Mouse (Mus musculus) megakaryocyte, adult 5-6 weeks (primary cell): ENCODE measurements around the gene Pla2g4e. TPM values are rescaled to one million over a fixed set of nuclear protein-coding genes. Genes with fewer than 3 reads are reported as not detected.

Source experiments
- ATAC-seq: 2 replicates; pipeline ENCODE4 v1.8.0; 2016; ENCODE audit warnings: mild to moderate bottlenecking, inconsistent platforms; ENCODE audit not compliant: poor library complexity, severe bottlenecking
- total RNA-seq, 2 experiments: library from RNA; stranded (forward) in 1 of 2; stranded (reverse) in 1 of 2; fragments of 153-499, 151-499 nt in 1 of 2; fragments of 221-1000, 200-1000 nt in 1 of 2; gene quantifications; 2 replicates each; pipeline versions ENCODE4 v1.2.3 to v1.2.4; 2015 to 2017

Pla2g4e gene
- total RNA-seq, 2 experiments from 2014 or later: not detected

- no peak for ATAC-seq
Measured at GRCm38 (mm10) chr2:120126901-120127300, 118.2 kb downstream of the Pla2g4e start.

GRCm38 (mm10) chr2:120126408-120126807 lies 118.7 kb downstream of the Pla2g4e start:
- ATAC-seq: no peak

DNA sequence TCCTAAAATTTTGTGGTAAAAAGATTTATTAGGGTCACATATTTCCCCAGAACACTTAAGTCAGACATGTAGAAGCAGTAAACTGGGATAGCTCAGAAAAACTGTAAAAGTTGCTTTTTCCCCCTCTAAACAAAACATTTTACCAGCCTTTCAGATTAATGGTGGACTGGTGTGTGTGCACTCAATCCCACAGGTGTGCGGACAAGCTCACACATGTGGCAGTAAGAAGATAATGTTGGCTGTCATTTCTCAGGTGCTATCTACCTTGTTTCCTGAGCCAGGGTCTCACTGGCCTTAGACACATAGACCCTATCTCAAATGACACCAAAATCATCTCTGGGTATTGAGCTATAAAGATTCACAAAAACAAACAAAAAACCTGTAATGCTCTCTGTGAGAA lies 119.7 kb downstream of the Pla2g4e start:
- no peak for ATAC-seq

- ATAC-seq: no peak
Measured at GRCm38 (mm10) chr2:120124946-120125345, 120.2 kb downstream of the Pla2g4e start.

- no peak for ATAC-seq
Measured at GRCm38 (mm10) chr2:120124096-120124495, 121.0 kb downstream of the Pla2g4e start.

- no peak for ATAC-seq
Measured at GRCm38 (mm10) chr2:120122983-120123382, 122.2 kb downstream of the Pla2g4e start.

DNA sequence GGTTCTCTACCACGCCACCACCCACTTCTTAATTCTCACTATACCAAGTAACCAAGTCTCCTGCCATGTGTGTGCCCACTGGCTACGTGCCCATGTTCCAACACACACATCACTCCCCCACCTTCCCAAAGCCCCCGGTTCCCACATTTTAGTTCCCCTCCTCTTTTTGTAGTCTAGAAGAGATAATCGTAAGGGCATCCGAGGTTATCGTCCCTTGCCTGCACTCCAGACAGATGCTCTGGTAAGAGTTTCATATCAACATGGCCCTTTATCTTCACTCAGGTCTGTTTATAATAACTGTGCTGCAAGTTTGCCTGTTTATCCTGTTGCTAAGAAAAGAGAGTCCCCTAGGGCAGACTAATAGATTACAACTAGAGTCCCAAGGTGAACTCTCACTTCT lies 127.8 kb downstream of the Pla2g4e start:
- no peak for ATAC-seq

Other genes with a start within 250 kb of the Pla2g4e start
- gene Jmjd7, start 217.9 kb downstream of the Pla2g4e start, total RNA-seq (2015): 4.5 and 8.0 TPM in 2 replicates
- gene Jmjd7, start 217.9 kb downstream of the Pla2g4e start, total RNA-seq (2017): 2.3 and 5.4 TPM in 2 replicates
- gene Gm28042, start 217.8 kb downstream of the Pla2g4e start, total RNA-seq (2015): 0.80 and 1.7 TPM in 2 replicates
- gene Gm28042, start 217.8 kb downstream of the Pla2g4e start, total RNA-seq (2017): 0.15 and 0.37 TPM in 2 replicates
- gene Pla2g4b, start 211.9 kb downstream of the Pla2g4e start, total RNA-seq (2015): 0.43 and 1.3 TPM in 2 replicates
- 0.12 and 0.66 TPM in 2 replicates for gene Pla2g4b, start 211.9 kb downstream of the Pla2g4e start, total RNA-seq (2017)
- gene Ehd4, start 90.7 kb downstream of the Pla2g4e start, total RNA-seq (2015): 50.9 and 56.7 TPM in 2 replicates
- gene Ehd4, start 90.7 kb downstream of the Pla2g4e start, total RNA-seq (2017): 77.5 and 92.9 TPM in 2 replicates
- gene Pla2g4d, start 43.9 kb upstream of the Pla2g4e start, total RNA-seq (2015): not detected in 2 replicates
- not detected in 2 replicates for gene Pla2g4d, start 43.9 kb upstream of the Pla2g4e start, total RNA-seq (2017)
- gene Pla2g4f, start 68.8 kb upstream of the Pla2g4e start, total RNA-seq (2015): not detected in 2 replicates
- gene Pla2g4f, start 68.8 kb upstream of the Pla2g4e start, total RNA-seq (2017): 0.15 TPM in 1 of 2 replicates, not detected in the other
- gene Vps39, start 107.8 kb upstream of the Pla2g4e start, total RNA-seq (2015): 11.4 and 21.7 TPM in 2 replicates
- gene Vps39, start 107.8 kb upstream of the Pla2g4e start, total RNA-seq (2017): 24.9 and 26.6 TPM in 2 replicates
- 10.8 and 11.9 TPM in 2 replicates for gene Ganc, start 158.6 kb upstream of the Pla2g4e start, total RNA-seq (2015)
- gene Ganc, start 158.6 kb upstream of the Pla2g4e start, total RNA-seq (2017): 20.7 and 21.0 TPM in 2 replicates
- gene Tmem87a, start 158.8 kb upstream of the Pla2g4e start, total RNA-seq (2015): 18.5 and 20.3 TPM in 2 replicates
- 41.7 and 46.8 TPM in 2 replicates for gene Tmem87a, start 158.8 kb upstream of the Pla2g4e start, total RNA-seq (2017)
- gene Capn3, start 210.7 kb upstream of the Pla2g4e start, total RNA-seq (2015): 0.41 and 1.2 TPM in 2 replicates
- gene Capn3, start 210.7 kb upstream of the Pla2g4e start, total RNA-seq (2017): 0.15 TPM in 1 of 2 replicates, not detected in the other